Mouse (Mus musculus): ENCODE data around the gene Myf5.

Gene Myf5

DNA sequence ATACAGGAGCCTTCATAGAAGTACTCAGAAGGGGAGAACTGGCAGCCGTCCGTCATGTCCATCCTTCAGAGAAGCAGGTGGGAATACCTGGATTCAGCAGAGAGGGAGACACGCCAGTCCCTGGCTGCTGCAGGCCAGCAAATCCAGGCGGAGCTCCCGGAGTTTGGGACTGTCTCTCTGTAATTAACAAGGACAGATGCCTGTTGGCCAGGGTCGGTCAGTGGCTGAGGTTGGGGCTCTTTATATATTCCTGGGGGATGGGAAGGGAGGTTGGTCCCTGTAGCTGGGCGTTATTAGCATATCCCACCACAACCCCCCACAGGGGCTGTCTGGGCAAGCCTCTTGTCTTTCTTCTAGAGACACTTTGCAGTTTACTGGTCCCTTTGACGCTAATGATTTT is at the start of gene Myf5:
TSS of gene Myf5 (minus strand) at position 265 of the 400 bp plus-strand sequence.
- no peak for DNase-seq (ENCODE audit: low read depth, low spot score)

DNA sequence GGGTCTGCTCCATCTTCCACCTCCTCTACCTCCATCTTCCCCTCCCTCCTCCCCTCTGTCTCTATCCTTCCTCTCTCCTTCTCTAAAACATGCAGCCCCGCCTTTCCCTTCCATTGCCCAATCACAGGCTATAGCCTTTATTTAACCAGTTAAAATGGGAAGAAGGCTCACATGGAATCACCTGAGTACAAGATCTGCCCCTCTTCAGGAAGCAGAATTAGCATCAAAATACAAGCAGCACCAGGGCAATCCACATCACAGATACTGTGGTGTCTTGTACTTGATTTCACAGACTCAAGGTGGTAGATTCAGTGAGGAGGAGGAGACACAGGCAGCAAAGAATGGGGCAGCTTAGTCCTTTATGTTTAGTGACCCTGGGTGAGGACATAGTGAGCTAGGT is 42.8 kb upstream of the Myf5 start:
- DNase-seq (ENCODE audit: low read depth, low spot score) = no peak

DNA sequence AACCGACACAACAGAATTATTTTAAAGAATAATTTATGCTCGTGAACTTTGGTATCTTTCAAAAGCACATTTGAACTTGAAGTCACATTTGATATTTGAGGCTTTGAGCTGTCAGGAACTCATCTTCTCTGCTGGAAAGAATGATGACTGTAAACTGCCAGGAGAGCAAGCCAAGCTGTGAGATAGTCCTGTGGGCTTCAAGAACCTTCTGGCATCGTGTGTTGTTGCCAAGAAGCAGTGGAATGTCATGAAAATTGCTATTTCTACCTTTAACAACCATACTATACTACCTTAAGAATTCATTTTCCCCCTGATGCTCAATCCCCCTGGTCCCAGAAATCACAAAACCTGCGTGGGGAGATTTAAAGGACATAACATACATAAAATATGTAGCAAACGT is 33.3 kb upstream of the Myf5 start:
- DNase-seq (ENCODE audit: low read depth, low spot score) = no peak

DNA sequence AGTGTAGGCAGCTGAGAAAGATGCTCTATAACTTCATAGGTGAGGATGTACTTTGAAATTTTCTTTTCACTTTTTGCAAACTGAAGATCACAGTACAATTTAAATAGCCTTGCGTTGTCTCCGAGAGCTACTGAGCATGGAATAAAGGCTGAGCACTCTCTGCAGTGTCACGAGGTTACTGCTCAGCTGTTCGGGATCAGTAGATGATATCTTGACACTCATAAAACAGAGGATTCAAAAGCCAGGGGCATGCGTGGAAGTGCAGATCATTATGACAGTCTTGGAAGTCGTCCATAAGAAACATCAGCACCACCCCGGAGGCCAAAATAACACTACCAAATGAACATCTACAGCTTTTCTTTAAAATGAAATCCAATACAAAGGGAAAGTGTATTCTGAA is 30.7 kb upstream of the Myf5 start:
- DNase-seq (ENCODE audit: low read depth, low spot score) = no peak

DNA sequence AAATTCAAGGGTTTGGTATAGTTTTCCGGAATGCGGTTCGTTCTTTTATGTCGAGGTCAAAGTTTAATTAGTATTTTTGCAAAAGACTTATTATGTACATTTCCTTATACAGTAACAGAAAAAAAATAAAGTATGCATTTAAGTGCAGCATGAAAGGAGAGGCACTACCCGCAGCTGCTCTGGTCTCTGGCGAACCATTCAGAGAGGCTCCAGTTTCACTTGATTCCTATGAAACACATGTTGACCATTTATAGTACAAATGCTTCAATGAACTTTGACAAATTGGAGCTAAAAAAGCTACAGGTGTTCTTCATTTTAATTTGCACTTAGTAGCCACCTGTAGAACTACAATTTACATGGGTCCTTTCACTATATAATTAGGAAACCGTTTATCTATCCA is 28.8 kb upstream of the Myf5 start:
- no peak for DNase-seq (ENCODE audit: low read depth, low spot score)

DNA sequence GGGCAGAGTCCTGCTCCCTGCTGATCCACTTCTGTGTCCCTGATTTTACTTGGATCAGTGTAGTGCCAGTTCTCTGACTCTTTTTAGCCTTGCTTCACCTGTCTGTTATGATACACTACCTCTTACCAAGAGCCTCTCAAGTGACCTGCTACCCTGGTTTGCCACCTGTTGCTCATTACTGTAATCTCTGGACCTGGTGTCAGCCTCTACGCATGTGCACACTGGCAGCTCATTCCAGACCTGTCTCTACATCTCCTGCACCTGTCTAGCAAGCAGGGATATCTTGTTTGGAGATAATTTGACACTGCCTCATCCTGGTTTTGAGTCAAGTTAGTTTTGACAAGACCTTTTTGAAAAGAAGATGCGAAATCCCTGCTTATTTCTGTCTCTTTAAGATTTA is 20.5 kb upstream of the Myf5 start:
- no peak for DNase-seq (ENCODE audit: low read depth, low spot score)

DNA sequence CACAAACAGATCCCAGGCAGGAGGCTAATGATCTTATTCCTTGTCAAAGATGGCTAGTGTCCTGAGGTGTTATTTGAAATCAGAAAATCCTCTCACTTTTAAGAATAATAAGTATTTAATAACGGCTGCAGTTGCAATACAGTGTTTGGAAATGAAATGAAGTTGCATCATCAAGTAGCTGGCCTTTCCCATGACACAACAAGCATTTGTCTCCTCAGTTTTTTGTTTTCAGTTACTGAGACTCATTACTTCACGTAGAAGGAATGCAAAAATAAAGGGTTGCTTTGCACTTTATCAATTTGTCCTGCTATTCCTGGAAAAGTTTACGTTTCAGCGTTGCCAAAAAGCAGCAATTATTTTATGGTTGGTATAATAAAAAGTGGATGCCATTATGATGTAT is 17.5 kb upstream of the Myf5 start:
- DNase-seq (ENCODE audit: low read depth, low spot score) = no peak

DNA sequence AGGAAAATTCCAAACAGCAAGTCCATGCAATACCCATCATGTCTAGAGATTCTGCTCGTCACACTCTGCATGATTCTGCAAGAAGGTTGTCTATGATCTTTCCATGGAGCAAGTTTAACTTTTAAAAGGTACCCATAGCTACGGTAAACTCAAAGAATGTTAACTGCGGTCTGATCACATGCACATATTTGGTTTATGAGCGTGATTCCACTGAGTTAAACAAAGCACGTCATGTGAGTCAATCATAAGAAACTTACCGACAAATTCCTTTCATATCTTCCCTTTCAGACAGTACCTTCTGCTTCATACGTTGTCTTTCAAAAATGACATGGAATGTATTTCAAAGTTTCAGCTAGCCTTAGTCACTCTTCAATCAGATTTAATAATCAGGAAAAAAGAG is 16.3 kb upstream of the Myf5 start:
- no peak for DNase-seq (ENCODE audit: low read depth, low spot score)

DNA sequence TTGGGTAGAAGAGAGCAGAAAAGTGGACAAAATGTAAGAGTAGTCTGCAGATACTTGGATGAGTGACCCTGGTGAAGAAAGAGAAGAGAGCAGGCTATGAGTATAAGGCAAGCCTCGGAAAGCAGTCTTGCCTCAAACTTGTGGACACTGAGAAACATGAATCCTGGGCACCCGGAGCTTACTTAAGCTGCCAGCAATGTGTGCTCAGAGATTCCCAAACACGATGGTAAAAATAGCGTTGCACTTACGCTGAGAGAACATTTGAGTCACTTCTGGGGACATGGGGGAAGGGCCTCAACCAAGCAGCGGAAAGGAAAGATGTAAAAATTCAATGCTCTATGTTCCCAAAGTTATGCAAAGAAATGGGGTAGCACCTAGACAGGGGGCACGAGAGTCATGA is 13.7 kb upstream of the Myf5 start:
- no peak for DNase-seq (ENCODE audit: low read depth, low spot score)

DNA sequence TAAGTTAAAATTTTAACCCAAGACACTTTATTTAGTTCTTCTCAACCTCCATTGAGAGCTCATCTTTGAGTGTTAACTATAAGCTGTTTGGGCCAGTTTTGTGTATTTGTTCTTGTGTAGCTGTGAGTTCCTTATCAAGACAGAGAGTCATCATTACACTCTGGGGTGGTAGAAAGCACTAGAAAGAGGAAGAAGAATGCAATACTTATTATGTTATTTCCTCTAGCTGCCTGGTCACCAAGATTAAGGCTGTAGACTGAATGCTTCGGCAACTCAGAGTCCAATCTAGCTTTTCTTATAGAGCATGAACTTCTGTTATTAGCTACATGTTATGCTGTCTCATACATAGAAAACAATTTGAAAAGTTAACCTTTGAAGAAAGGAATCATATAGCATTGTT is 10.5 kb upstream of the Myf5 start:
- DNase-seq (ENCODE audit: low read depth, low spot score) = no peak

DNA sequence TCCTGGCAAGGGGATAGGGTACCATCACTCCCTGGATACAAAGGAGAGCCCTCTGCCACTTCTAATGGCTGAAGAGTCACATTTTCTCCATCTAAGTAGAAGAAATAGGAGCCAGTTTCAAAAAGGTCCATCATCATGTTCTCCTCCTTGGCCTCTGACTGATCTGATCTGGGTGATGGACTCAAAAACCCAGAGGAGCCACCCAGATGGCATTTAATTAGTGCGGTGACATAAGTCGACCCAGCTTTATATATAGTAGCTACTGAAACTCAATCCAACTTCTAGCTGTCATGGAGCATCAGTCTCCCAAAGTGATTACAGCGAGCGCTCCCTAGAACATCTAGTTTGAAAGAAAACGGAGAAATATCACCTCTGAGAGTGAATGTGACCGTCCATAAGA is 8.6 kb upstream of the Myf5 start, which contains the start of gene Myf6:
TSS of gene Myf6 (minus strand) at position 170 of the 400 bp plus-strand sequence.
- DNase-seq (ENCODE audit: low read depth, low spot score) = no peak

DNA sequence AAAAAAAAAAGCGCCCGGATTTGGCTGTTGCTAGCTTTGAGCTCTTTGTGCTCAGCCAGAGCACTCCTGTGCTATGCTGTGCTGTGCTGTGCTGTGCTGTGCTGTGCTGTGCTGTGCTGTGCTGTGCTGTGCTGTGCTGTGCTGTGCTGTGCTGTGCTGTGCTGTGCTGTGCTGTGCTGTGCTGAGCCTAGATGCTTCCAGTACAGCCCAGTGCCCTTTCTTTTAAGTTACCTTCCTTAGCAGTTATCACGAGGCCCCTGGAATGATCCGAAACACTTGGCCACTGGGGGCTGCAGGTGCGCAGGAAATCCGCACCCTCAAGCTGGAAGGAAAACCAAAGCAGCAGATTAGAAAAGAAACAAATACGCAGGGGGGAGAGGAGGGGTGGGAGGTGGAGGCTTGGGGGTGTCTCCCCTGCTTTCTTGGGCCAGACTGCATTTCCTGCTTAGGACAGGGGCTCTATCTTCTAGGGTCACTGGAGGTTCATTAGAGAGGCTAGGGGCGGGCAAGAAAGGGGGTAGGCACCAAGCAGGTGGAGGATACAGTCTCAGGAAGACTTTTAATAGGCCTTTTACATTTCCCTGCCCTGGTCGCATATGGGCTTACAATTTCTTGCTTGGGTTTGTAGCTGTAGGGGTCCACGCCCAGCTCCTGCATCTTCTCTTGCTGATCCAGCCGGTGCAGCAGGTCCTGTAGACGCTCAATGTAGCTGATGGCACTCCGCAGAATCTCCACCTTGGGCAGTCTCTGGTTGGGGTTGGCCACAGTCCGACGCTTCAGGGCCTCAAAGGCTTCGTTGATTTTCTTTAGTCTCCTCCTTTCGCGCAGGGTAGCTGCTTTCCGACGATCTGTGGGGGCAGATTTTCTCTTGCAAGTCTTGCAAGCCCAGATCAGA is 7.9 kb upstream of the Myf5 start:
- no peak for DNase-seq (ENCODE audit: low read depth, low spot score)

DNA sequence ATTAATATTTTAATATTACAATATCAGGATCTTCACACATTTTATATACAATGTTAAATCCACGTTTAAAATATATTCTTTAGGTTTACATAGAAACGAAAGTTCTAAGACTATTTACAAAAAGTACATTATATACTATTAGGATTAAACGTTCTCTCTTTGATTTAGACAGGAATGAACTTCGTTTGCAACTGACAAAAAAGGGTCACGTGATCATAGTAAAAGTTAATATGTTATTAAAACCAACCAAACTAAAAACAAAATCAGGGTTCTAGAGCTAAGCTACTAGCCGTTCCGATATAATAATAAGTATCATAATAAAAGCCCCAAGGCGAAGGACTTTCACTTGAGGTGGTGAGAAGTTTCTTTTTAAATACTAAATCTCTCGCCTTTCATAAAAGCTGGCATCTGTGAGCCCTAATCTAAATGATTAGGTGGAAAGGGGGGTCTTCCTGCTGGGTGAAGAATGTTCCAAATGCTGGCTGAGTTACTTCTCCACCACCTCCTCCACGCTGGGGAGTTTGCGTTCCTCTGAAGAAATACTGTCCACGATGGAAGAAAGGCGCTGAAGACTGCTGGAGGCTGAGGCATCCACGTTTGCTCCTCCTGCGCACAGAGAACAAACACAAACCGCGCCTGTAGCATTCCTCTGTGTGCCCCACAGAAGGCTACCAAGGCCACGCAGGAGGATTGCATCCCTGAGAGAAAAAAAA is 7.1 kb upstream of the Myf5 start:
- no peak for DNase-seq (ENCODE audit: low read depth, low spot score)

DNA sequence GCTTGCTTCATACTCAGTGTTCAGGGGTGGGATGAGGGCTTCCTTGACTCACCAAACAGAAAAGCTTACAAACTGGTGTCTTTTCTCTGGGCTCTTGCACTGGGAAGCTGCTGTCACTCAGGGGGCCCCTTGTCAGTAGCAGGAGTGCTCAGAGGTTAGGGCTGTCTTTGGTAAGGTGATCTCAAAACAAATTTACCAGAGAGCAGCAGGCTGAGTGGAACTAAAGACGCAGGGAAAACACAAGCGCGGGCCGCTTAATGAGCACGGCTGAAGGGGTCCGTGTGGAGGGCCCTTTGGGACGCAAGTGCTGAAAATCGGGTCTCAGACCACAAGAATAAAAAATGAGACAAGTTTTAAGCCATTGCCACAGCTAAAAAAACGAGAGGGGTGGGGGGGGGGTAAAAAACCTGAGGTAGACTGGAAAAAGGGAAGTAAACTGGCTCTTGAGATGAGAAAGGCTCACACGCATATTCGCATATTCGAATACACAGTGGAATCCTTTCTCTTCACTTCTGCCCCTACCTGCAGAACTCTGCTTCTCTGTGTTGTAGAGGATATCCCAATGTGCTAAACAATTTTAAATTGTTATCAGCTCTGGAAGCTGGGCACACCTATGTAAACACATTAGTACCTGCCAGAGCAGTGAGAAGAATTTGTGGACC is 2.9 kb upstream of the Myf5 start:
- DNase-seq (ENCODE audit: low read depth, low spot score) = no peak

DNA sequence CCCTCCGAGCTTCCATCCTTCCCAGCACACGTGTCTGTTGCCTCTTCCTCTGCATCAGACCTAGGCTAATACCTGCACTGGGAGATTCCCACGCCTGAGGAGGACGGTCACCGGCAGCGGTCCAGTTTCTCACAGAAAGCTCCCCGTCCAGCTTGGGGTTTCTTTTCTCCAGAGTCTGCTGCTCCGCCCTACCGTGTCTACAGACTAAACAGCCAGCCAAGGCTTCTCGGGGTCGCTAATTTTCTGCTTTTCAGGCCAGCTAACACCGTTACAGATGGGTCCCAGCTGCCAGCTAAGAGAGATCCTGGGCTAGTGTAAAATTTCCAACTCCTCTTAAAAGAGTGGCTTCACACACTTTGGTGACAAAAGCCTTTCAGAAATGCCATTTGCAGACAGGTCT is 836 bp upstream of the Myf5 start:
- DNase-seq (ENCODE audit: low read depth, low spot score) = no peak

DNA sequence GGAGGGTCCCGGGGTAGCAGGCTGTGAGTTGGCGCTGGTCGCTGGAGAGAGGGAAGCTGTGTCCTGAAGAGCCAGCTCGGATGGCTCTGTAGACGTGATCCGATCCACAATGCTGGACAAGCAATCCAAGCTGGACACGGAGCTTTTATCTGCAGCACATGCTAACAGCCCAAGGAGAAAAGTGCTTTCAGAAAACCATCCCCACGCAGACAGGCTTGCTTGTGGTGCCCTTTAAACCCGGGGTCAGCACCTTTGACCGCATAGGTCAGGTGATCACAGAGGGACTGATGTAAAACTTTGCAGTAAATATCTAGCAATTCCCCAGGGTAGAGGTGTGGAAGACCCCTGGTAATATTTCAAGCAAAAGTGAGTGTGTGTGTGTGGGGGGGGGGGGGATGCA is 1.9 kb downstream of the Myf5 start:
- no peak for DNase-seq (ENCODE audit: low read depth, low spot score)

DNA sequence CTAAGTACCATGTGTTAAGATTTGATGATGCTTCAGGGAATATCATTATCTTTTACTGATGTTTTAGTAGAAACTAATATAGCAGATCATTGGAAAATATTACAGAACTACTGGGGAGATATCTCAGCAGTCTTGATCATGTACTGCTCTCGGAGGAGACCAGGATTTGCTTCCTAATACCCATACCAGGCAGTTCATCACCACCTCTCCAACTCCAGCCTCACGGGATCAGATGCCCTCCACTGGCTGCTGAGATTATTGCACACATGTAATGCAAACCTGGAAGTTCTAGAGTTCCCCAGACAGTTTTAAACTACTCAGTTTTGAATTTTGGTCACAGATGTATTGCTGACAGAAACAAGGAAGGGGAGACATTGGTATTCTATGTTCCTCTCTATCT is 12.4 kb downstream of the Myf5 start:
- DNase-seq (ENCODE audit: low read depth, low spot score) = no peak

DNA sequence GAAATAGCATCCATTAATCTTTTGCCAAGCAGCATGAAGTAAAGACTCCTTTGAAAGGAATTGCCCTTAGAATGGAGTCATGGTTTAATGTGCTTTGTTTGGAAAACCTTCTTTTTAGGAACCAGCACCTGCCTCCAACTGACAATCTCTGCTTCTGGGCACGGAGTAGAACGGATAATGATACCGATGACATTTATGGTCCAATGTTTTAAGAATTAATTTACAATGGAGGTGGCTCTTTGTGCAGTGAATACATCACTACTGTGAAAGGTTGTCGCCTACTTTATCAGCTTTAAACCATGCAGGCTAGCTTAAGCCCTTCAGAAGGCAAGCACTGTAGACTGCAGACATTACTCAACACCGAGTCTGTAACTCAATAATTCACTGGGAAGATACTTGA is 14.2 kb downstream of the Myf5 start:
- no peak for DNase-seq (ENCODE audit: low read depth, low spot score)

DNA sequence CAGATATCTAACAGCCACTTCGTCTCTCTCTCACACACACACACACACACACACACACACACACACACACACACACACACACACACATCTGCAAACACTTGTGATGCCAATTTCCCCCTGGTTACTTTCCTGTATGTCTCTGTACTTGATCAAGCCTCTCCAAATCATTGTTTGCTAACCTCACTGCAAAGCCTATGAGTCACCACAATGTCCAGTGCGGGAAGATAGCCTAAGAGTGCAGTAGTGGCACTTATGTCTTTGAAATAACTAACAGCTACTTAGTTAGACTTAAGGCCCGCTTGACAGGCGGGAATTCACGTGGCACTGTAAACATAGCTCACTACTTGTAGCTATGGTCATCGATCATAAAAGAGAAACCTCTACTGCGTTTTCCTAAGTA is 18.1 kb downstream of the Myf5 start:
- no peak for DNase-seq (ENCODE audit: low read depth, low spot score)

DNA sequence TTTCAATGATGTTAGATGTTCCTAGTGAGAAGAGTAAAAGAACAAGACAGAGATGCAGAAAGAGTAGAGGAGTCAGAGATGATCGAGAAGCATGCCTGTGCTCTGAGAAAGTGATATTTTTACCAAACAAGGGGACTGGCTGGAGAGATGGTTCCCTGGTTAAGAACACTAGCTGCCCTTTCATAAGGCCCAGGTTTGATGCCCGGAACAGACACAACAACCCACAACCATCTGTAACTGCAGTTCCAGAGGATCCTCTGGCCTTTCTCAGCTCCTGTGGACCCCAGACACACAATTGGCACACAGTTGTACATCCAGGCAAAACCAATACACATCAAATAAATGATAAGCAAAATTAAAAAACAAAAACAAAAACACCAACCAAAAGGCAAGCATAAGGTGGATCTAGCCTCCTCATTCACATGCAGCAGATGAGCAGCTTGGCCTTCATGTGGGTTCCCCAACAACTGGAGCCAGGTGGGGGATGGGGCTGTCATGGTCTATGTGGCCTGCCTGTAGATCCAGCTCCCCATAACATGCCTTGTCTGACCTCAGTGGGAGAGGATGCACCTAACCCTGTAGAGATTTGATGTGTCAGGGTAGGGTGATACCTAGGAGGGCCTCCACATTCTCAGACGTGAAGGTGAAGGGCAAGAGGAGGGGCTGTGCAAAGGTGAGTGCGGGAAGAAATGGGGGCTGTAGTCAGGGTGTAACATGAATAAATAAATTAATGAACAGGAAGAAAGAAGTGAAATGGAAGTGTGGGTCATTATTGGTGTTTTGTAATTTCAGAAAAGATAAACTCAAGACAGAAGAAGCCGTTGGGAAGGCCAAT is 36.2 kb downstream of the Myf5 start:
- DNase-seq (ENCODE audit: low read depth, low spot score) = no peak

DNA sequence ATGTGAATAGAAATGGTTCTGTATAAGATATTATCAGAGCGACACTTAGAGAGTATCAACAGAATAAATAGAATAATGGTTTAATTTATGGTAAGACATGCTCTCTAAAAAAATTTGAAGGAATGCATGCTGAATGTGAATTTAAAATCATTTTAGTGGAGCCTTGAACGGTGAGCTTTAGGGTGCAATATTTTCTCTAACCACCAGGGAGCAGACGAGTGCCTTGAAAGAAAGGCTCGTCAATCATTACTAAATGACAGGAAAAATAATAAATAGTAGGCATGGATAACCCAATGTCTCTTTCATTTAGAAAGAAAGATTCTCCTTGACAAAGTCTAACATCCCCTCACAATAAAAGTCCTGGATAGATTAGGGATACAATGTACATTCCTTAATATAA is 43.2 kb downstream of the Myf5 start:
- no peak for DNase-seq (ENCODE audit: low read depth, low spot score)

DNA sequence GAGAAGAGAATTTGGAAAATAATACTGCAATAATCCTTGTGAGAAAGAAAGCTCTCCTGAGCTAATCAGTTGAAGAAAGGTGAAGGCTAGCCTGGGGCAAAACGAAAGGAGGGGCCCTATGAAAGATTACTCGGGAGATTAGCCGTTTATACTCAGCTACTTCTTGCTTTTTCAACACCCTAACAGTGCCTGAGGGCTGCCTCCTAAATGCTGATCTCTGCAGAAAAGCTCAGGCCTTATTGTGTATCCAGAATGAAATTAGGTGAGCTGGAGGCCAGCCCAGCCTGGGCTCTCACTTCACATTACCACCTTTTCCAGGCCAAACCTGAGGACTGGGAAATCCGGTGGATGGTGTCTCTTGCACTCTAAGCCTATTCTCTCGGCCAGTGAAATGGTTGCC is 49.0 kb downstream of the Myf5 start:
- DNase-seq (ENCODE audit: low read depth, low spot score) = no peak

Data from CD4-positive, CD25-positive, alpha-beta regulatory T cell, adult 2 months (primary cell).